In the genomic region with DNA sequence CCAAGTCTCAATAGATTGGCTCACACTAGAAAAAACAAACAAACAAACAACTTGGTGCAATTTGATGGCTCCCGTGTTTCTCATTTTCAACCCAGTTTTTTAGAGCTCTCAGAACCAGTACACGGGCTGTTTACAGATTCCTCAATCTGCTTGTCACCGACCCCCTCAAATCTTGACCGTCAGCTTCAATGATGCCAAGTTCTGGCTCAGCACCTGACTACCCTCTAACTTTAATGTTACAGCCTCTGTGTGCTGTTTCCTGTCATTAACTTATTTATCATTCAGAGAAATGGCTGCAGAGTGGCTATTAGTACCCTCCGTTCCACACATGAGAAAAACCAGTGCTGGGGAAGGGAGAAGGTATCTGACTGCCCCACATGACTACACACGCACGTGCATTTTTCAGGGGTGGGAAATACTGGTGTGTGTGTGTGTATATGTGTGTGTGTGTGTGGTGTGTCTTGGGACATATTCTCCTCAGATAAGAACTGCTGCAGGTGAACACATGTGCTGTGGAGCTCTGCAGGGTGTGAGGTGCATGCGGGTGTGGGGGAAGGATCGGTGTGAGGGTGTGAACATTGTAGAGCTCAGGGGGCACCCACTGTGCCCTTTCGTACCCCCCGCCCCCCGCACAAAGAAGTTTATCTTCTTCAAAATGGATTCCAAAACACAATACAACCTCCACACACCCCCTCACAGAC, we compare ENCODE assay signal across 9 mouse cellular contexts.
DNase-seq lines count a peak whose midpoint lies in the region; ATAC-seq and TF ChIP-seq lines count a peak whose summit lies in the region.
"Had no signal": no experiment of that assay in that cellular context is flagged by ENCODE, and none has a peak within 500 bp of the region (broad histone marks: within the 10 kb centered on the region; RNA-seq: fewer than 3 reads in every experiment).

No protein-coding gene starts in this region.

- peak; percentile 62; the same call in 1 of the 2 replicates for ATAC-seq in embryonic facial prominence, embryonic 12.5 days (ENCODE audit: insufficient number of reproducible peaks, insufficient read depth, low FRiP score, low TSS enrichment)
- ATAC-seq in hindbrain, embryonic 15.5 days (ENCODE audit: low FRiP score, low read depth): peak; percentile 28; the same call in 1 of the 2 replicates
- ATAC-seq in midbrain, embryonic 15.5 days (replicated peaks): 0 out of 2 replicates have a peak, but pooled peaks have one; percentile 11
- ATAC-seq in megakaryocyte progenitor cell, adult 5-6 weeks (replicated peaks; ENCODE audit: poor library complexity): no peak

- TF ChIP-seq CTCF in kidney, adult 2 months (conservative IDR thresholded peaks at IDR 0.05; ENCODE audit: insufficient read depth, insufficient read length, low read depth, low read length): no peak

- DNase-seq in kidney, adult 2 months: no peak
- no peak for DNase-seq in kidney, postnatal 10 days
- no peak for DNase-seq in adrenal gland, adult (ENCODE audit: inconsistent age in 2 of 2, low spot score in 1 of 2)
- DNase-seq in gastrocnemius, postnatal 4 days (ENCODE audit: low spot score in 2 of 2): no peak

- TF ChIP-seq POLR2A in kidney, adult 2 months (IDR thresholded peaks at IDR 0.05; ENCODE audit: low read depth, low read length): no peak

- H3K9me3 ChIP-seq in embryonic facial prominence, embryonic 12.5 days: no peaks in the 10 kb centered on the region
- no peaks in the 10 kb centered on the region for H3K9me3 ChIP-seq in hindbrain, embryonic 15.5 days
- H3K9me3 ChIP-seq in midbrain, embryonic 15.5 days: no peaks in the 10 kb centered on the region
- H3K9me3 ChIP-seq: G1E had no signal

- H3K4me1 ChIP-seq in kidney, adult 2 months (ENCODE audit: control insufficient read depth, insufficient read depth, low read length): no peaks in the 10 kb centered on the region
- H3K4me1 ChIP-seq in embryonic facial prominence, embryonic 12.5 days: peaks cover 20% of the 10 kb centered on the region
- H3K4me1 ChIP-seq in hindbrain, embryonic 15.5 days (replicated peaks): peaks cover 26% of the 10 kb centered on the region
- peaks cover 5% of the 10 kb centered on the region; the same call in 1 of the 2 replicates for H3K4me1 ChIP-seq in midbrain, embryonic 15.5 days

- H3K9ac ChIP-seq in embryonic facial prominence, embryonic 12.5 days: no peak overlapping the region
- no peak overlapping the region for H3K9ac ChIP-seq in hindbrain, embryonic 15.5 days
- no peak overlapping the region for H3K9ac ChIP-seq in midbrain, embryonic 15.5 days

- H3K4me3 ChIP-seq in kidney, adult 2 months (ENCODE audit: insufficient read depth, low read depth, low read length): no peak overlapping the region
- H3K4me3 ChIP-seq in embryonic facial prominence, embryonic 12.5 days: no peak overlapping the region
- no peak overlapping the region for H3K4me3 ChIP-seq in hindbrain, embryonic 15.5 days
- no peak overlapping the region for H3K4me3 ChIP-seq in midbrain, embryonic 15.5 days

- H3K4me2 ChIP-seq in embryonic facial prominence, embryonic 12.5 days (replicated peaks): no peak overlapping the region
- peak overlapping the region; percentile 11; the same call in 1 of the 2 replicates for H3K4me2 ChIP-seq in hindbrain, embryonic 15.5 days
- H3K4me2 ChIP-seq in midbrain, embryonic 15.5 days: no peak overlapping the region

- no peaks in the 10 kb centered on the region for H3K27me3 ChIP-seq in kidney, adult 2 months (replicated peaks; ENCODE audit: control insufficient read depth, insufficient read depth, low read length)
- H3K27me3 ChIP-seq in embryonic facial prominence, embryonic 12.5 days: no peaks in the 10 kb centered on the region
- H3K27me3 ChIP-seq in hindbrain, embryonic 15.5 days: no peaks in the 10 kb centered on the region
- H3K27me3 ChIP-seq in midbrain, embryonic 15.5 days (replicated peaks): no peaks in the 10 kb centered on the region

- no peaks in the 10 kb centered on the region for H3K36me3 ChIP-seq in kidney, adult 2 months (ENCODE audit: control insufficient read depth, insufficient read depth, low read length)
- no peaks in the 10 kb centered on the region for H3K36me3 ChIP-seq in embryonic facial prominence, embryonic 12.5 days
- H3K36me3 ChIP-seq in hindbrain, embryonic 15.5 days: no peaks in the 10 kb centered on the region
- H3K36me3 ChIP-seq in midbrain, embryonic 15.5 days (replicated peaks): no peaks in the 10 kb centered on the region
- H3K36me3 ChIP-seq: G1E had no signal

- WGBS in kidney, adult 2 months: 48% methylated on average over 12 of the region's 12 CpGs
- 51% methylated on average over 11 of the region's 12 CpGs for WGBS in embryonic facial prominence, embryonic 12.5 days
- WGBS in hindbrain, embryonic 15.5 days: 72% methylated on average over 12 of the region's 12 CpGs
- 82% methylated on average over 12 of the region's 12 CpGs for WGBS in midbrain, embryonic 15.5 days

- peak overlapping the region; percentile 30; the same call in 1 of the 2 replicates for H3K27ac ChIP-seq in kidney, adult 2 months (ENCODE audit: insufficient read depth, low read depth, low read length)
- 0 out of 2 replicates have a peak overlapping the region, but pooled peaks have one; percentile 12 for H3K27ac ChIP-seq in embryonic facial prominence, embryonic 12.5 days
- peak overlapping the region; percentile 73 for H3K27ac ChIP-seq in hindbrain, embryonic 15.5 days (replicated peaks)
- no peak overlapping the region for H3K27ac ChIP-seq in midbrain, embryonic 15.5 days
